Mouse (Mus musculus) kidney, embryonic 14.5 days (tissue): ENCODE measurements around the gene BC005624. TPM values are rescaled to one million over a fixed set of nuclear protein-coding genes. Genes with fewer than 3 reads are reported as not detected.
"Not testable (repeated sequence)": the region's sequence is repeated elsewhere in the genome, so short reads cannot be mapped to it uniquely, and the experiment has no call there.

Source experiments
- ATAC-seq: fragments of 200-750 bp; cut with Nextera tagmentation; 2 replicates; pipeline ENCODE4 v1.8.0; 2017; ENCODE audit warnings: moderate number of reproducible peaks, mild to moderate bottlenecking, moderate TSS enrichment, moderate library complexity; ENCODE audit not compliant: low FRiP score, low TSS enrichment
- H3K27ac ChIP-seq: fragments of 300-500 bp; sonication (generic); 2 replicates; pipeline ENCODE4 v1.5.1; 2014; ENCODE audit warnings: low read depth, mild to moderate bottlenecking, low read length, moderate library complexity, mixed read lengths
- H3K27me3 ChIP-seq: fragments of 300-500 bp; sonication (generic); 2 replicates; pipeline ENCODE4 v1.6.1; 2014; ENCODE audit warnings: mild to moderate bottlenecking, low read length; ENCODE audit not compliant: control insufficient read depth, insufficient read depth
- H3K36me3 ChIP-seq: fragments of 300-500 bp; sonication (generic); 2 replicates; pipeline ENCODE4 v1.6.1; 2014; ENCODE audit warnings: low read length, mixed read lengths; ENCODE audit not compliant: control insufficient read depth, insufficient read depth
- H3K4me1 ChIP-seq: fragments of 300-500 bp; sonication (generic); 2 replicates; pipeline ENCODE4 v1.6.1; 2014; ENCODE audit warnings: low read length, mixed read lengths; ENCODE audit not compliant: control insufficient read depth, insufficient read depth
- H3K4me2 ChIP-seq: fragments of 300-500 bp; sonication (generic); replicated peaks from 2 replicates; pipeline ENCODE4 v1.6.1; 2014; ENCODE audit warnings: low read depth, mild to moderate bottlenecking, low read length
- H3K4me3 ChIP-seq: fragments of 300-500 bp; sonication (generic); 2 replicates; pipeline ENCODE4 v1.5.1; 2014; ENCODE audit warnings: mild to moderate bottlenecking, low read length
- H3K9ac ChIP-seq: fragments of 300-500 bp; sonication (generic); 2 replicates; pipeline ENCODE4 v1.6.1; 2014; ENCODE audit warnings: low read depth, mild to moderate bottlenecking, low read length, moderate library complexity
- H3K9me3 ChIP-seq: fragments of 300-500 bp; sonication (generic); 2 replicates; pipeline ENCODE4 v1.6.1; 2016; ENCODE audit warnings: low read length; ENCODE audit not compliant: control insufficient read depth
- WGBS: fragments of 180-500 bp; shearing (Covaris S2); extraction: QIAGEN DNeasy Blood & Tissue Kit; methylation state at CpG from one replicate; pipeline ENCODE4 v1.1.7; 2014; 5-methylcytosine and 5-hydroxymethylcytosine counted together
- polyA plus RNA-seq: library from polyadenylated mRNA; unstranded; fragments of >200 nt; fragmentation: Nextera tagmentation; extraction: Ambion mirVana; gene quantifications from 2 replicates; pipeline ENCODE4 v1.2.1, GENCODE M21; 2014

BC005624 gene
- polyA plus RNA-seq, 1 experiment from 2014 or later: 48.7 TPM

DNA sequence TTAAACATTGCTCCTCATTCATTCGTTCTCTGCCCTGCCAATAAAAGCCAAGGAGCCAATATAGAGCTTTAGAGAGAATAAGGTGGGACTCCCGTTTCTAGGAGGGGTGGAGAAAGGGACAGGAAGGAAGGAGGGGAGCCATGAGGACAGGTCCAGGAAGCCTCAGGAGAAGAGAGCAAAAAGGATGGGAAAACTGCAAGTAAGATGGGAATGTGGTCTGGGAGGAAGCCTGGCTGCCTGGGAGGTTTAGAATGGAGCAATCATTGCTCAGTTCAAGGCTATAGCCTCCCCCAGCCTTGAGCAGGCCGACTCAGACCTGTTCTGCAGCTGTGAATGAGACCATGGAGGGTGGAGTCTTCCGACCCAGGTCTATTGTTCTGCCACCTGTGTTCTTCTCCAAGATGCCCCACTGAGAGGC is 43.4 kb downstream of the BC005624 start:
- Histone ChIP-seq H3K27ac (no peak overlapping the region), H3K9me3 (no peaks in the 10 kb centered on the region), H3K4me1 (no peaks in the 10 kb centered on the region), H3K9ac (no peak overlapping the region), H3K4me3 (no peak overlapping the region), H3K36me3 (no peaks in the 10 kb centered on the region), H3K27me3 (0 out of 2 replicates have a peak, but pooled peaks cover 2% of the 10 kb centered on the region), H3K4me2 (no peak overlapping the region)
- no peak for ATAC-seq
- 41% methylated on average over 4 of the region's 4 CpGs for WGBS

DNA sequence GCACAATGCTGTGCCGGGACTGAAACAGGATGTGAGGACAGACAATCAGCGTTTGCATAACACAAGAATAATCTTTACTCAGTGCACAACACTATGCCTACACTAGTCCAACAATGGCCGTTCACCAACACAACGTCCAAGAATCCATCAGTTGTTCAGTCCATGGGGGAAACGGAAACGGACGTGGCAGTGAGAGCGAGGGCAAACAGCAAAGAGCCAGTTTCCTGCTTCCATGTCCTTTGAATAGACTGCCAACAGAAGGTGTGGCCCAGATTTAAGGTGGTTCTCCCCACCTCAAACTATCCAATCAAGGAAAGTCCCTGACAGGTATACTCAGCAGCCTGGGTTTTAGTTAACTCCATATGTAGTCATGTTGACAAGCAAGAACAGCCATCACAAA is 44.3 kb downstream of the BC005624 start:
- Histone ChIP-seq H3K9me3 (no peaks in the 10 kb centered on the region), H3K27me3 (0 out of 2 replicates have a peak, but pooled peaks cover 2% of the 10 kb centered on the region), H3K27ac (no peak overlapping the region), H3K36me3 (no peaks in the 10 kb centered on the region), H3K4me2 (no peak overlapping the region), H3K4me1 (no peaks in the 10 kb centered on the region), H3K4me3 (no peak overlapping the region), H3K9ac (no peak overlapping the region)
- no peak for ATAC-seq
- WGBS: 84% methylated on average over 8 of the region's 8 CpGs

DNA sequence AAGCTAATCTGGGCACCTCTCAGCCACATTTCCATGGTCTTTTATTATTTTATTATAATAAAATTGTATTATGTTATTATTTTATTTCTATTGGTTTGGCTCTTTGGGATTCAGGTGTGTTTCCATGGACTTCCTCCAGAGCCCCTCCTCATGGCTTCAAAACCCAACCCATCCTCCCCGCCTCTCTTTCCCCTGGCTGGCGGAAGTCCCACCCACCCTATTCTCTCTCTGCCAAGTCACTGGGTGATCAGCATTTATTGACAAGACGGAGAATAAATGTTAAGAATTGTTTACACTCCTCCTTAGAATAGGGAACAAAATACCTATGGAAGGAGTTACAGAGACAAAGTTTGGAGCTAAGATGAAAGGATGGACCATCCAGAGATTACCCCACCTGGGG is 45.2 kb downstream of the BC005624 start:
- Histone ChIP-seq H3K4me3 (no peak overlapping the region), H3K4me1 (no peaks in the 10 kb centered on the region), H3K9ac (no peak overlapping the region), H3K27ac (no peak overlapping the region), H3K36me3 (no peaks in the 10 kb centered on the region), H3K27me3 (0 out of 2 replicates have a peak, but pooled peaks cover 2% of the 10 kb centered on the region), H3K4me2 (no peak overlapping the region), H3K9me3 (no peaks in the 10 kb centered on the region)
- no peak for ATAC-seq
- 82% methylated on average over 3 of the region's 3 CpGs for WGBS

DNA sequence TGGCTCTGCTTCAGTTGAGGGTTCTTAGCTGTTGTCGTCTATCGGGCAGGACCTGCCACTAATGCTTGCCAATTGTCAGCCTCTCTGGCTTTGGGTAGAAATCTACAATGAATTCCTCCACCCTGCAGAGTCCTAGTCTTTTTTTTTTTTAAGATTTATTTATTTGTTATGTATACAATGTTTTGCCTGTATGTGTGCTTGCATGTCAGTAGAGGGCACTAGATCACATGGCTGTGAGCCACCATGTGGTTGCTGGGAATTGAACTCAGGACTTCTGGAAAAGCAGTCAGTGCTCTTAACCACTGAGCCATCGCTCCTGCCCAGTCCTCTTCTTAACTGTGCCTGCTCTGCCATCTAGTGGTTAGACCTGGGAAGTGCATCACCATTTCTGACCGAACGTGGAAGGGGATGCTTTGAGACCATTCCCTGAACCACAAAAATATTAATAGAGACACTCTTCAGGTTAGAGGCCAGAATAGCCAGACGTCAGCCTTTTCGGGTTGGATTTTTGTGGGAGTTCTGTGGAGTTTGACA is 48.0 kb downstream of the BC005624 start:
- WGBS: 20% methylated on average over 7 of the region's 7 CpGs
- Histone ChIP-seq H3K9ac (no peak overlapping the region), H3K4me3 (no peak overlapping the region), H3K36me3 (no peaks in the 10 kb centered on the region), H3K4me2 (no peak overlapping the region), H3K9me3 (no peaks in the 10 kb centered on the region), H3K27ac (no peak overlapping the region), H3K27me3 (0 out of 2 replicates have a peak, but pooled peaks cover 2% of the 10 kb centered on the region), H3K4me1 (0 out of 2 replicates have a peak, but pooled peaks cover 3% of the 10 kb centered on the region)
- ATAC-seq: no peak

DNA sequence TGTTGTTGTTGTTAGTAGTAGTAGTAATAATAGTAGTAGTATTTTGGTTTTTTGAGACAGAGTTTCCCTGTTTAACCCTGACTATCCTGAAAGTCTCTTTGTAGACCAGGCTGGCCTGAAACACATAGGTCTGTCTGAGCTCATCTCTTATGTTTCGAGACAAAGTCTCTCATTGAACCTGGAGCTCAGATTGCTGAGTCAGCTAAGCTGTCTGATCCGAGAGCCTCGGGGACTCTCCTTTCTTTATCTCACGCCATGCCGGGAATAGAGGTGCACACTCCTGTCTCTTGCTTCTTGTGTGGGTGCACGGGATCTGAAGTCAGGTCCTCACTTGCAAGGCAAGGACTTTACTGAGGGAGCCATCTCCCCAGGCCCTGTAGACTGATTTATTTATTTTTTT is 49.0 kb downstream of the BC005624 start:
- Histone ChIP-seq H3K9ac (no peak overlapping the region), H3K4me1 (0 out of 2 replicates have a peak, but pooled peaks cover 11% of the 10 kb centered on the region), H3K27ac (no peak overlapping the region), H3K4me2 (no peak overlapping the region), H3K27me3 (0 out of 2 replicates have a peak, but pooled peaks cover 2% of the 10 kb centered on the region), H3K36me3 (no peaks in the 10 kb centered on the region), H3K9me3 (no peaks in the 10 kb centered on the region), H3K4me3 (no peak overlapping the region)
- ATAC-seq: no peak
- WGBS: 82% methylated on average over 6 of the region's 6 CpGs

DNA sequence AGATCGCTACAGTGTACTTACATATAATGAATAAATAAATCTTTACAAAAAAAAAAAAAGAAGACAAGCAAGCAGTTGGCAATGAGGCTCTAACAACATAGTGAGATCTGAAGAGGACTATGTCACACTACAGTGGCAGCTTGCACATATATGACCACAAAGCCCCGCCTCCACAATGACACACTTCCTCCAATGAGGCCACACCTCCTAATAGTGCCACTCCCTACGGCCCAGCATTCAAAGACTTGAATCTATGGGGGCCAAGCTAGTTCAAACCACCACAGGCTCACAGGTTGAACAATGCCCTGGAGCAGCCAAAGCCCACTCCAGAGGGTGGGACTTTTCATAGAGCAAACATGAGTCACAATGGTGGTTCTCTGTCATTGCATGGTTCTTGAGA is 50.1 kb downstream of the BC005624 start:
- 0 out of 2 replicates have a peak, but pooled peaks cover 2% of the 10 kb centered on the region for H3K27me3 ChIP-seq

DNA sequence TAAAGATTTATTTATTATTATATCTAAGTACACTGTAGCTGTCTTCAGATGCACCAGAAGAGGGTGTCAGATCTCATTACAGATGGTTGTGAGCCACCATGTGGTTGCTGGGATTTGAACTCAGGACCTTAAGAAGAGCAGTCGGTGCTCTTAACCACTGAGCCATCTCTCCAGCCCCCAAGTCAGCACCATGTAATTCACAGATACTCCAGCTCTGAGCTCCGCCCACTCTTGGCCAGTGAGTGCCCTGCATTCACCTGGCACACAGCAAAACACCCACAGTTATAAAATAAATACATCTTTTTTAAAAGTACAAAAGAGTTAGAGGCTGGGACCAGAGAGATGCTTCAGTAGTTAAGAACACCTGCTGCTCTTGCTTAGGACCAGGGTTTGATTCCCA is 51.2 kb downstream of the BC005624 start:
- H3K36me3 ChIP-seq, H3K4me2 ChIP-seq, H3K9ac ChIP-seq, H3K27me3 ChIP-seq, H3K27ac ChIP-seq, H3K4me3 ChIP-seq, ATAC-seq, H3K9me3 ChIP-seq: not testable (repeated sequence)
- H3K4me1 ChIP-seq: peaks cover 24% of the 10 kb centered on the region; the same call in 1 of the 2 replicates
- WGBS: 78% methylated on average over 2 of the region's 2 CpGs

More for the DNA sequence above, 50.1 kb downstream of the BC005624 start:
- H3K27ac ChIP-seq: no peak overlapping the region
- no peak for ATAC-seq
- no peak overlapping the region for H3K4me2 ChIP-seq
- H3K4me3 ChIP-seq: no peak overlapping the region
- peaks cover 20% of the 10 kb centered on the region; the same call in 1 of the 2 replicates for H3K4me1 ChIP-seq
- WGBS: 80% methylated on average over 3 of the region's 3 CpGs
- H3K36me3 ChIP-seq: no peaks in the 10 kb centered on the region
- H3K9ac ChIP-seq: no peak overlapping the region
- no peaks in the 10 kb centered on the region for H3K9me3 ChIP-seq

DNA sequence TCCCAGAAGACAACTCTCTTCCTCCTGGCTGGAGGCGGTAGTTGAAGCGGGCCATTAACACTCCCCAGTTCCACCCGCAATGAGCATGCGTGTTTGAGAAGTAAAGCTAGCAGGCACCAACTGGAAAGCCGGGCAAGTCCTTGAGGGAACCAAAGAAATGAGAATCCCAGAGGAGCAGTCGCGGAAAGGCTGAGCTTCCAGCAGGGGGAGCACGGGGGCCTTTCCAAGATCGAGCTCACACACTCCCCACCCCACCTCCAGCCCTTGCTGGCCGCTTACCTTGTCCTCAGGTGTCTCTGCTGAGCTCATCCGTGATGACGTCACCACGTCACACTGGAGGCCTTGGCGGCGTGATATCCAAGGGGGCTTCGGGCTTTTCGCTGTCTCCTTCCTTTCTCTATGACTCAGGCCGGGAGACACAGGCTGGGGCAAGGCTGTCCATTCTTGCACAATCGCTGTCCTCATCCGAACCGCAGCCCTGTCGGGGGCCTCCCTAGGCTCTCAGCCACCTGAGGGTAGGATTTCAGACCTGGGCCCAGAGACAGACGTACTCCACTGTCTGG is 52.4 kb downstream of the BC005624 start, which contains the start of gene Ptges:
TSS of gene Ptges (minus strand) at position 381 of the 563 bp plus-strand sequence.
- Histone ChIP-seq H3K4me1 (peaks cover 24% of the 10 kb centered on the region; the same call in 1 of the 2 replicates), H3K27ac (no peak within 1 kb of the TSS), H3K27me3 (no peaks in the 10 kb centered on the region), H3K9me3 (no peaks in the 10 kb centered on the region), H3K36me3 (no peaks in the 10 kb centered on the region), H3K4me2 (peak within 1 kb of the TSS; percentile 41), H3K4me3 (peak within 1 kb of the TSS; percentile 14), H3K9ac (no peak within 1 kb of the TSS)
- WGBS: 2% methylated on average over 23 of the region's 23 CpGs
- ATAC-seq: peak; percentile 48

DNA sequence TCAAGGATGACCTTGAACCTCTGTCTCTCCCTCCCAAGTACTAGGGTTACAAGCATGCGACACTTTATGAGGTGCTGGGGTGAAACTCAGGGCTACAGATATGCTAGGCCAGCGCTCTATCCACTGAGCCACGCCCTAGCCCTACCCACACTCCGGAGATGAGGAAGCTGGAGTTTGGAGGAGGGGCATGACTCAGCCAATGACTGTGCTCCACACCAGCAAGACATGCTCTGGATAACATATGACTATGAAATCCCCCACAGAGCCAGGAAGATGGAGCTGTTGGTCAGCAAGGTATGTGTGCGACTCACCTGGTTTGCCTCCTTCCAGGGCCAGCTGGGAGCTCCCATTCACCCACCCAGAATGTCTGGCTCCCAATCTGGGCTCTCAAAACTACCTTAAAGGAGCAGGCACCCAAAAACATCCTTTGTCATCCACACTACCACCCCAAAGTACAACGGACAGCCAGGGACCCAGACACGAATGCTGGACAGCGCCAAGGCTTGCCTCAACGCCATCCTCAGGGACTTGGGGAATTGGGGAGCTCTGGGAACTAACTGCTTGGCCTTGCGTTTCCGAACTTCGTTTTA is 53.0 kb downstream of the BC005624 start:
- peak; percentile 41; the same call in 1 of the 2 replicates for ATAC-seq
- no peak overlapping the region for H3K27ac ChIP-seq

More for the DNA sequence above, 53.0 kb downstream of the BC005624 start:
- H3K9ac ChIP-seq: no peak overlapping the region
- H3K4me2 ChIP-seq: peak overlapping the region; percentile 41
- no peaks in the 10 kb centered on the region for H3K27me3 ChIP-seq
- peak overlapping the region; percentile 14; the same call in 1 of the 2 replicates for H3K4me3 ChIP-seq
- WGBS: 19% methylated on average over 12 of the region's 12 CpGs
- H3K4me1 ChIP-seq: peaks cover 24% of the 10 kb centered on the region; the same call in 1 of the 2 replicates
- no peaks in the 10 kb centered on the region for H3K9me3 ChIP-seq
- H3K36me3 ChIP-seq: no peaks in the 10 kb centered on the region
